Mouse (Mus musculus): ENCODE results near the gene Cebpa.

Gene Cebpa

GRCm38 (mm10) chr7:35118841-35119413, at the start of gene Cebpa:
Gene Cebpa, plus strand, starts transcription at chr7:35119293.
- DNase-seq (ENCODE audit: low read depth, low spot score): peak; percentile 88

GRCm38 (mm10) chr7:35076645-35077044, 42.4 kb upstream of the Cebpa start:
- no peak for DNase-seq (ENCODE audit: low read depth, low spot score)

GRCm38 (mm10) chr7:35080843-35081338, 38.2 kb upstream of the Cebpa start:
- no peak for DNase-seq (ENCODE audit: low read depth, low spot score)

- no peak for DNase-seq (ENCODE audit: low read depth, low spot score)
Observed at GRCm38 (mm10) chr7:35081406-35082104, 37.5 kb upstream of the Cebpa start.

- DNase-seq (ENCODE audit: low read depth, low spot score): no peak
Observed at GRCm38 (mm10) chr7:35084565-35085360, 34.3 kb upstream of the Cebpa start.

- DNase-seq (ENCODE audit: low read depth, low spot score): peak; percentile 67
Observed at GRCm38 (mm10) chr7:35086271-35086861, 32.7 kb upstream of the Cebpa start.

- DNase-seq (ENCODE audit: low read depth, low spot score): no peak
Observed at GRCm38 (mm10) chr7:35090550-35090949, 28.5 kb upstream of the Cebpa start.

- DNase-seq (ENCODE audit: low read depth, low spot score): no peak
Observed at GRCm38 (mm10) chr7:35094975-35095678, 24.0 kb upstream of the Cebpa start.

- no peak for DNase-seq (ENCODE audit: low read depth, low spot score)
Observed at GRCm38 (mm10) chr7:35098777-35099176, 20.3 kb upstream of the Cebpa start.

GRCm38 (mm10) chr7:35099528-35099927, 19.6 kb upstream of the Cebpa start:
- DNase-seq (ENCODE audit: low read depth, low spot score): no peak

- DNase-seq (ENCODE audit: low read depth, low spot score): no peak
Observed at GRCm38 (mm10) chr7:35106614-35107013, 12.5 kb upstream of the Cebpa start.

GRCm38 (mm10) chr7:35107630-35108029, 11.5 kb upstream of the Cebpa start:
- no peak for DNase-seq (ENCODE audit: low read depth, low spot score)

GRCm38 (mm10) chr7:35108046-35108445, 11.0 kb upstream of the Cebpa start:
- DNase-seq (ENCODE audit: low read depth, low spot score): no peak

GRCm38 (mm10) chr7:35108663-35109062, 10.4 kb upstream of the Cebpa start:
- DNase-seq (ENCODE audit: low read depth, low spot score): no peak

- no peak for DNase-seq (ENCODE audit: low read depth, low spot score)
Observed at GRCm38 (mm10) chr7:35113136-35113535, 6.0 kb upstream of the Cebpa start.

- DNase-seq (ENCODE audit: low read depth, low spot score): no peak
Observed at GRCm38 (mm10) chr7:35113721-35114120, 5.4 kb upstream of the Cebpa start.

GRCm38 (mm10) chr7:35116524-35116923, 2.6 kb upstream of the Cebpa start:
- peak; percentile 17 for DNase-seq (ENCODE audit: low read depth, low spot score)

- peak; percentile 20 for DNase-seq (ENCODE audit: low read depth, low spot score)
Observed at GRCm38 (mm10) chr7:35117052-35117451, 2.0 kb upstream of the Cebpa start.

GRCm38 (mm10) chr7:35117761-35118098, 1.4 kb upstream of the Cebpa start:
- DNase-seq (ENCODE audit: low read depth, low spot score): no peak

- peak; percentile 10 for DNase-seq (ENCODE audit: low read depth, low spot score)
Observed at GRCm38 (mm10) chr7:35118099-35118781, 853 bp upstream of the Cebpa start.
